Mouse (Mus musculus) kidney, postnatal 36 days (tissue): ENCODE measurements around the gene Mnd1.

ENCODE experiments used
- DNase-seq, 2 experiments: peaks; one replicate each; pipeline ENCODE4 v3.0.0; 2021 to 2022; ENCODE audit warnings: mixed read lengths in 2 of 2

Gene Mnd1

DNA sequence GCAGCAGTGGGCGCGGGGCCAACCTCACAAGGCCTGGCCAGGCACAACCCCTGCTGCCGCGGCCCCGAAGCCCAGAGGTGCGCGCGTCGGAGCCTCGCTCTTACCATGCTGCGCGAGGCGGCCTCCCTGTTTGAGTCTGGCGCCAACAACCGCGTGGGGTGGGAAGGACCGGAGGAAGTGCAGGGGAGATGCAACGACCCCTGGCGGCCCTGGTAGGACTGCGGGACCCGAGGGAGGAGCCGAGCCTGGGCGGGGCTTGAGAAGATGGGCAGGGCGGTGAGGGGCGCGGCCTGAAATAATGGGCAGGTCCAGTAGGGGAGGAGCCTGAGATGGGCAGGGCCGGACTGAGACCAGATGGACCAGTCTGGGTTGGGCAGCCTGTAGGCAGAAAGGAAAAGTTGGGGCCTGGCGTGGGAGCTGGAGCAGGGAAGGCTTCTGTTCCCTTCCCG is at the start of gene Mnd1:
Gene Mnd1, minus strand, starts transcription at position 229 of the 449 bp plus-strand sequence.
- peak; percentile 98 to 99 for DNase-seq

DNA sequence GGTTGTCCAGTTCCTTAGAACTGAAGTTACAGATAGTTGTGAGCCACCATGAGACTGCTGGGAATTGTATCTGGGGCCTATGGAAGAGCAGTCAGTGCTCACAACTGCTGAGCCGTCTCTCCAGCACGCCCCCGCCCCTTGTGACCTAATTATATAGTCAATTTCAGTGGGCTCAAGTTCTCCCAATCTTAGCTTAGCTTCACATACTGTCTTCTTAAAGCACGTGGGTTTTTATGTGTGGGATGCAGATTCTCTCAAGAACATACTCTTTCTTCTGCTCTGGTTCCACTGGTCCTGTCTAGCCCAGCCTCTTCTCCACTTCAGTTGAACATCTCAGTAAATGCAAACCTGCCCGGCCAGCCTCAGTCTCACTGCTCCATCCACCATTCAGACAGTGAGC is 49.1 kb upstream of the Mnd1 start:
- no peak for DNase-seq

DNA sequence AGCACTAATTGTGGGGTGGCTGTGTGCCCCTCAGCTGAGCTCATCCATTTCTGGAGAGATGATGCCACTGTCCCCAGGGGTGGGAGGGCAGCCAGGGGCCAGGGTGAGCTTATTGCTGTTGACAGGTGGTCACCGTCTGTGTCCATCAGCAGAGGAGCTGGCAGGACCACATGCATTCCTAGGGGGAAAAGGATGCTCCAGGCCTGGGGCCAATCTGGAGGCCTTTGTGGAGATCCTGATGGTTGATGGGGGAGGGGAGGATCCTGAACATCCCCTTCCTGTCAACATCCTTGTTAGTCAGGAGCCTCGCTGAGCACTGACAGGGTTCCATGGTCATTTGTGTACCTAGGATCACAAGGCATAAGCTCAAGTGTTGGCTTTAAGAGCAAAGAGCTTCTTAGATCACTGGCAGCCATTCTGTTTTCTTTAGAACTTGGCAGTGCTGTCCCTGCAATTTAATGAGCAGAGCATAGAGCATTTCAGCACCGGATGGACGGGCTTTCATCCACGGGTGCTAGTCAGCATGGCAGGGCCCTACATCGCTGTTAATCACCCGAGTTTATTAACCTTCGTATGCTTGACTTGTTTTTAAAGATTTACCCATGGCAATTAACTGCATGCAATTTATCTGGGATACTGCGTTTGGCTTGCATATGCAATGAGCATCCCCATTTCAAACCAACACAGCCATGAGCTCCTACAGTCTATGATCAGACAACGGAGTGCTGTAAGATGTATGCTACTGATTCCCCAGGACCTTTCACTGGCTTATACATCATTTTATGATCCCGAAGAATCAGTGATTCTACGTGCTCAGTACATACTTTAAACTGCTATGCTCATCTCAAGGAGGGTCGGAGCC is 45.2 kb upstream of the Mnd1 start:
- no peak for DNase-seq

DNA sequence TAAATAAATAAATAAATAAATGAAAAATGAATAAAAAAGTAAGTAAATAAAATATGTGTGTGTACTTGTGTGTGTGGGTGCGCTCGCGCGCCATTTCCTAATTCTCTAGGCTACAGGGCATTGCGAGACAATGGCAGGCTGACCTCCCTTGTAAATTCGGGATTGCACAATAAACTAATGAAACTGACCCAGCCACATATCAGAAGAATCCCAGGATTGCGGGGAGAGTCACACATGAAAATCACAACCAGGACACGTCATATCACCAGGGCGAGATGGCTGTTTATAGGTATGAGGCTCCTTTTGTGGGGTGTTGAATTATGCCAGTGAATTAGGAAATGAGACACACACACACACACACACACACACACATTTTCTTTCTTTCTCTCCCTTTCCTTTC is 43.9 kb upstream of the Mnd1 start:
- DNase-seq: no peak

DNA sequence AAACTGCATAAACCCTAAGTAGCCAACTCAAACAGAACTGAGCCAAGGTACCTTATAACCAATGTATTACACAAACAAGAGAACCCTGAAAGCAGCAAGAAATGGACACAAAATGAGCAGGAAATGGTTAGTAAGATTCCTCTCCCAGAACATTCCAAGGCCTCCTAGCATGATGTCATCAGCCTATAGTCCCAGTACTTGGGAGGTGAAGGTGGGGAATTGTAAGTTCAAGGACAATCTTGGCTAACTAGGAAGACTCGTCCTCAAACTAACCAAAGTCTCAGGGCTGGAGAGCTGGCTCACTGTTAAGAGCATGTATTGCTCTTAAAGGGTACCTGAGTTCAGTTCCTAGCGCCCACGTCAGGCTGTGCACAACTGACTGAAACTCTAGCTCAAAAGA is 42.6 kb upstream of the Mnd1 start:
- no peak for DNase-seq

DNA sequence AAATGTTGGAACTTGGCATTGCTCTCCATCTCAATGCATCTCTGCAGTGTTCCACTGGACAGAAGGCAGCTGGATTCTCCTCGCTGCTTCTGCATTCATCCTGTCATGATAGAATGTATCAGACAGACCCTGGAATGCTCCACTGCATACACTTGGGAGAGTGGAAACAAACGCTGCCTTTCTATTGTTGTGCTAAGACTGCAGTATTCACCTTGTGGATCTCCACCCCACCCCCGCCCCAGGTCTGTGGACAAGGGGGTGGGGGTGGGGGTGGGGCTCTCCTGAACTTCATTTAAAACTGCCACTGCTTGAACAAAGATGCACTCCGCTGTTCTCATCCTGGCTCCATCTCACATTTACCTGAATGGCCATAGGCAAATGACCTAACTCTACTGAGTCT is 38.3 kb upstream of the Mnd1 start:
- DNase-seq: no peak

DNA sequence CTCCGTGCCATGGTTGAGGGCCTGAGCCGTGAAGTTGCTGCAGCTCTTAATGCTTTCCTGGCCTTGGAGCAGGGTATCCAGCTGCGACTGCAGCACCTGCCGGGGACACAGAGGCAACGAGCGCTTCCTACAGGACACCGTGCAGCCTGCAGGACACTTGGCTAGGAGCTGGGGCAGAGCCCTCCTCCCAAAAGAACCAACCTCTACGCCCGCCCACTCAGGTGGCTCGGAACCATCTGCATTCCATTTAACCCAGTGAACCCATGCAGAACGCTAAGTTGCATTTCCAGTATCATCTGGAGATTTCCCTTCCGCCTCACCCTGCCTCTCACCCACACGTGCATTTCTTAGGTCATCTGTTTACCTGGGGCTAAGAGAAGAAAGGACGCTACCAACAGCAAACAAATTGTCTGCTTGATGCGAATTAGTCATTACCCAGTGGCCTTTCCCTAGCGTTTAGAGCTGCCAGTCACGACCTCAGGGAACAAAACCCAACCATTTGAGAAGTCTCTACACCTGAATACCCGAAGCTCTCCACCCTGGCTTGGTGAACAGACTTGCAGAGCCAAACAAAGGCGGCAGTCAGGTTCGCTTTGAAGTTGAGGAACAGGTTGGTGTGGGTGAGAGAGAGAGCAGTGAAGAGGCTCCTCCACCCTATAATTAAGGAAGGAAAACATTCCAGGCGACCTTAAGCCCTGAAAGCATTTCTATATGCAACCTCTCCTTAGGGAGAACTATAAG is 35.7 kb upstream of the Mnd1 start:
- DNase-seq: peak; percentile 13 to 21

DNA sequence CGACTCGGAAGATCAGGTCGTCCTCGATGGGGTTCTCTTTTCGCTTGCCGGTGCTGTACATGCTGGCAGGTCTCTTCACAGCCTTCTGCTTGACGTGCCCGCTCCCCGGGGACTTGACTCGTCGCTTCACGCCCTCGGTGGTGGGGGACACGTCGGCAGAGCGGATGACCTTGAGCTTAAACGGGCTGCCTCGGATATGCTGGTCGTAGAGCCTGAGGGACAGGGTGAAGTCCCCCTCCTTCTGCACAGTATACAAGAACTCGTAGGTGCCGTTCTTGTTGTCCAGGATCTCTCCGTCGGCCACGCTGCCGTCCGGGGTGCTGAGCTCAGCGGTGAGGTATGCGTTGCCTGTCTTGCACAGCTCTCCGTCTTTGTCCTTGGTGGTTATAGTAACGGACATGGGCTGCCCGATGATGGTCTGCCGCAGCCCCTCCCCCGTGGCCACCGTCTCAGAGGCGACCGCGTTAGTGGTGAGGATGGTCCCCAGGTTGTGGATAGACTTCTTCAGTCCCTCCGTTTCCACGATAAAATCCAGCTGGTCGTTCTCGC is 35.0 kb upstream of the Mnd1 start:
- peak in 1 of 2 experiments; percentile 30 for DNase-seq

DNA sequence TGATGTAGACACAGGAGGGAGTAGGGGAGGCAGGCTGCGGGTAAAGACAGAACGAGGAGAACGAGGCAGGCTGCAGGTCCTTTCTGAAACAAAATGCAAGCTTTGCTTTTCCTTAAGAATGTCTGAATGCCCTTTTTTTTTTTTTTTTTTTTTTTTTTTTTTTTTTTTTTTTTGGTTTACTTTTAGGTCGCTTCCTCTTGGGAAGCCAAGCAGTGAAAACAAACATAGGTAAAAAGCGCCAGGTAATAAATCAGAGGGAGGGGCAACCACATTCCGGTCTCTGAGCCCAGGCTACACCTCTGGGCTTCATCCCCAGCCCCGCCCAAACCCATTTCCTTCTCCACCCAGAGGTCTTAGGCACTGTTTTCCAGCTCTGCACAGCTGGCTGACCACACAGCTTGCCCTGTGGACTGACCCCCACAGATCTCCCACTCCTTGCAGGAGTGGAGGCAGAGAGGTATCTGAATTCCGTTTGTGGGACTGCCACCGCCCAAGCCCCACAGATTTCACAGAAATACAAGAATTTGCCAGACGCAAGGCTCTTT is 34.1 kb upstream of the Mnd1 start:
- DNase-seq: peak; percentile 37 to 49

DNA sequence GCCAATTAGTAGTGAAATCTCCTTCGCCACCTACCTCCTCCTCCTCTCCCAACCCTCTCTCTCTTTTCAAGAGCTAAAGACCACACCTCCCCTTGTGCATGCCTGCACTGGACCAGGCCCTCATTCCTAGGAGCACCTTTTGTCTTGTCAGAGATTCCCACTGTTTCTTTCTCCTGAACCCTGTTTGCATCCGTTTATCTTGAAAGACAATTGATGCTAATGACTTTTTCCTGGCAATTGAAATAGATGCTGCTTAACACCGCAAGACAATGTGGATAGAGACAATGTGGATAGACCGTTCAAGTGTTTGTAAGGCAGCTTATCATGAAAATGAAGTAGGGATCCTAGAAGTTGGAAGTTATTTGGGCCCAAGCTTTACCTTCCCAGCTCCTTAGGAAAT is 26.1 kb upstream of the Mnd1 start:
- no peak for DNase-seq

DNA sequence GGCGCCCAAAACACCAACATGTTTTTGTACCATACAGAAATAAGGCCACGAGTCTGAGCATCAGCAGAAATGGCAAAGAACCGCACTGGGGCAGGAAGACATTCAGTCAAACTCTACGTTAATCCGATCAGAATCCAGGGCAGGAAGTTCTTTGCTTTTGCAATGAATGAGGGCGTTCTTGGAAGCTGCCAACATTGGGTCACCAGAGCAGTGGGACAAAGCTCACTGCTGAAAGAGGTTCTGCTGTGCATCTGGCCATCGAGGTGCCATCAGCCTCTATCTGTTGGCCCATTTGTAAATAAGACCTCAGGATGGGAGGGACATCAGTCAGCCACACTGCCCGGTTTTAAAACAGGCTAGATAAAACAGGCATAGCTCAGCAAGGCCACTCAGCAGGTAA is 25.5 kb upstream of the Mnd1 start:
- peak in 1 of 2 experiments; percentile 16 for DNase-seq

DNA sequence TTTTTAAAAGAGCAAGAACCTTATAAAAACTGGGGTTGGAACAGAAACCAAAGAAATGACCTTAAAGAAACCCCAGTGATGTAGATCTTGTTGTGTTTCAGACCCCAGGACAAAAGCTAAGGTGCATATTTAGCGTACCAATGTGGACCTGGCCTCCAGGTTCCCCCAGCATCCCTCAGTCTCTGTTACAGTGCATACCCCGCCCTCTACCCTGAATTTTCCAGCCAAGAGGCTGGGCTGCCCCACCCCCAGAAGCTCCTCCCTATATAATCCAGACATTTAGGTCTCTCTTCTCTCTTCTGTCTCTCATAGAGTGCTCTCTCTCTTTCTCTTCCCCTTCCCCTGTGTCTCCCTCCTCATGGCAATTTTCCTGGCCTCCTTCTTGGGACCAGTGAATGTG is 24.7 kb upstream of the Mnd1 start:
- no peak for DNase-seq

DNA sequence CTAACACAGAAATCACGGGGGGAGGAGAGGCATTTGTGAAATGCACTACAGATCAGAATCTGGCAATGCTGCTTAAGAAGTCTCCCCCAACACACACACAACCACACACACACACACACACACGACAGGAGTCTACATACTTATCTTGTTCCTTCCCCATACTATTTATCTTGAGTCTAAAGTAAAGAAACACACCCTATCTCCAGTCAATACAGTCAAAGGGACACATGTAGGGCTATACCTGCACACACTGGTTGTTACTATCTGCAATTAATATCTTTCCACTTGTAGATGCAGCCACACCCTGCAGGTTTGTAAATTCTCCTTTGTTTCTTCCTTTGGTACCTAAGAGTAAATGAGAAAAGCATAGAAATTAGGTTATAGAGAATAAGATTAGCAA is 22.2 kb upstream of the Mnd1 start:
- DNase-seq: no peak

DNA sequence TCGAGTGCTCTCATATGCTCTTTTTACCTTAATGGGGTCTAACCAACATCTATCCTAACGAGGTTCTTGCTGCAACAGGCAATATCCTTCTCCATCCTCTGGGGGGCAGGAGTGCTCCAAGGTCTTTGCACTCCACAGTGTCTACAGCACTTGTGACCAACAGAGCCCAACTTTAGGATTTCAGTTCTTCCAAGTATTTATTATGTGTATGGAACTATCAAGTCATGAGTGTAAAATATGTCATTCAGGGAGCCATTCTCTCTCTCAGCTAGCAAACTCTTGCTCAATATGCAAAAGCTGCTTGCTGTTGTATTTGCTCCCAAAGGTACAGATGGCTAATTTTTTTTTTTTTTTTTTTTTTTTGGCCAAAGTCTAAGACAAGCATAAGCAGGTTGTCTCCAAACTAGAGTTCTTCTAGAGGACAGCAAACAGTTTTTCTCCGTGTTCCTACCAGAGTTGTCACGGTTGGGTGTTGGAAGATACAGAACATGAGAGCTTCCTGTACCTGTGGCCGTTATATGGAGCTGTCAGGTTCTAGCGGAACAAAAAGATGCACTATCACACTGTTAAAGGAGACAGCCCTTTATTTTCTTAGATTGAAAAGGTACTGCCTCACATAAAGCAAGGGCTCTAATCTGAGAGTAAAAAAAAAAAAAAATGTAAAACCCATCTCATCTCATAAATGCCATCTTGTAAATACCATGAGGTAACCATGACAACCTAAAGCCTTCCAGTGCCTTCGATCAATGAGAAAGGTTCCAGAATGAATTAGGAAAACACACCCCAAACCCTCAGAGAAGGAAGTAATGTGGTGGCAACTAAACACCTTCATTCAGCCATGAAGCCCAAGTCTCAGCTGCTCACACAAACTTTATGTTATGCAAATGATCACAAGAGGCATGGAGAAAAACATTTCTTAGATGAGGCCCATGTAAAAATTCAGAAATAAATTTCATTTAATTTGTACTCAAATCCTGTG is 20.0 kb upstream of the Mnd1 start:
- peak; percentile 80 to 90 for DNase-seq

DNA sequence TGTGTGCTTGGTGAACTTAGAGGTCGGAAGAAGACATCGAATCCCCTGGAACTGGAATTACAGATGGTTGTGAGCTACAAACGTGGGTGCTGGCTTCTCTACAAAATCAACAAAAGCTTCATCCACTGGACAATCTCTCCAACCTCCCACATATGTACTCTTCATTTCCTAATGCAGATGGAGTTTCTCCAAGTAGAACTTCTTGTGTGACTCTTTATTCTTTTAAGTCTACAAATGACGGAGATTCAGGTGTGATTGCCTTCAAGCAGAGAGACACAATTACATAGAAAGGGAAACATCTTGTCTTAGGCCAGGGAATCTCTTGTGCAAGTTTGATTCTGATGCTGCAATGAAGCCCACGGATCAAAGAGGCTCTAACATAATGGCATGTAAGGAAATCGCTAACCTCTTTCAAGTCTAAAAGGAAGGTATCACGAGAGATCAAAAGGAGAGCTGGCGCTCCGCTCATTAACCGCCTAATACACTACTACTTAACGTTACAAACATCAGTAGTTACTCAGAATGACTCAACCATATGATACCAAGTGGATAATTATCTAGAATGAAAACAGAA is 18.1 kb upstream of the Mnd1 start, which contains the start of gene Gm6525:
Gene Gm6525, plus strand, starts transcription at position 524 of the 574 bp plus-strand sequence.
- DNase-seq: no peak

DNA sequence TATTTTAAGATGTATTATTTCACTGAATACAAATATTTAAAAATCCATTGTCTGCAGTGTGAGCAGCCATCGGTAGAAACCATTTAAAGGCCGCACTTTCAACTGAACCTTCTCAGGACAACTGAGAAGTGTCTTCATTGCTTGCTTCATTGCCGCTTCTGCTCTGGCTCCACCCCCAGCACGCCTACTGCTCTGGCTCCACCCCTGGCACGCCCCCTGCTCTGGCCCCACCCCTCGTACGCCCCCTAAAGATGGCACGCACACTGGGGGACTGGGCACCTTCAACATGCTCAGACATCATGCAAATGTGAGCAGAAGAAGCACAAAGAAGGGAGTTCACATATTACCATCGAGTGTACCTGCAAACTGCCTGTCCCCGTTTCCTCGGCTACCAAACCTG is 16.8 kb upstream of the Mnd1 start:
- DNase-seq: no peak

DNA sequence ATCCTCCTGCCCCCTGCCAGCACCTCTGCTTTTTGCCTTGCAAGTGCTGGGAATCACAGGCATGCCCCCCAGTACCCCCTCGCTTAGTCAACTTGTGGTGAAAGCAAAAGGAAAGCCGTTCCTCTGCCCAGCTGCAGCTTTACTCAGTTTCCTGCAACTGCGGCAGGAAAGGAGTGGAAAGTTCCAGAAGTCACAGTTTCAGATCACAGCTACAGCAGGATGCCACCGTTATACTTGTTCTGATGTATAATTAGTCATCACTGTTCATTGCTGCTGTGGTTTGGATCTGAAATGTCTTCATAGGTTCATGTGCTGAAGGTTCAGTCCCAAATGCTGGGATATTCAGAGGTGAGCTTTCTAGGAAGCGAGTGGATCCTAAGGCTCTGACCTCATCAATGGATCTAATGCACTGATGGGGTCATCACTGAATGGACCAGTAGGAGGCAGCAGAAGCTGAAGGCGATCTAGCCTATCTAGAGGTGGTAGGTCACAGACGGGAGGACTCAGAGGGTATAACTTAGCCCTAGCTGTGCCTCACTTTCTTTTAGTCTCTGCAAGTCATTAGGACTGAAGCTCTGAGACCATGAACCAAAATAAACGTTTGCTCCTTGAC is 13.9 kb upstream of the Mnd1 start:
- DNase-seq: no peak

DNA sequence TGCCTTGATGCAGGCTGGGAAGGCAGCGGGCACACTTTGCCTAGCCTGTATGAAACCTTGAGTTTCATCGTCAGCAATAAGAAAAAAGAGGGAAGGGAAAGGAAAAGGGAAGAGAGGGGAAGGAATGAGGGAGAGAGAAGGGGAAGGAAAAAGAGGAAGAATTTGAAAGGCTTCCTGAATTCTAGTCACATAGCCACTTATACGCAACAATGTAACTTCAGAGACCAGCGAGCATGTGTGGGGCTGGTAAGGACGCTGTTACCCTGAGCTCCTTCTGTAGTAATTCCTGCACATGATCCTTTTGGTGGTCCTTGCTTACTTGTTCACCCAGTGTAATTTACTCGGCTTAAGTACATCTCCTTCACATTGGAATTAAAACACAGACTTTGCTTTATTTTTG is 13.4 kb upstream of the Mnd1 start:
- DNase-seq: no peak

DNA sequence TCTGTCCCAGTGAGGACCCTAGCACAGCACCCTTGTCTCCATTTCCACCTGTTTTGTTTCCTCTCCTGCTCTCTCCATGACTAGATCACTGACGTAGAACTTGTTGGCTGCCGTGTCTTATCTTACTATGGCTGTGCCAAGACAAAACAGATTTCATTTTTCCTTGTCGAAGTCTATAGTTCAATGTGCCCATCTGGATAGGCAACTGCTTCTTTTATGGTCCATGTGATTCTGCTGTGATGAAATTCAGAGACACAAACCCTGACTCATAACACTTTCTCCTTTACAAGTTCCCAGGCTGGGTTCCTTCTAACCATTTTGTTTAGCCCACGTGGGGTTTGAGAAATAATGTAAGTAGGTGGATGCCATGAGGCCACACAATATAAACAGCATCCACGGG is 10.5 kb upstream of the Mnd1 start:
- DNase-seq: no peak

DNA sequence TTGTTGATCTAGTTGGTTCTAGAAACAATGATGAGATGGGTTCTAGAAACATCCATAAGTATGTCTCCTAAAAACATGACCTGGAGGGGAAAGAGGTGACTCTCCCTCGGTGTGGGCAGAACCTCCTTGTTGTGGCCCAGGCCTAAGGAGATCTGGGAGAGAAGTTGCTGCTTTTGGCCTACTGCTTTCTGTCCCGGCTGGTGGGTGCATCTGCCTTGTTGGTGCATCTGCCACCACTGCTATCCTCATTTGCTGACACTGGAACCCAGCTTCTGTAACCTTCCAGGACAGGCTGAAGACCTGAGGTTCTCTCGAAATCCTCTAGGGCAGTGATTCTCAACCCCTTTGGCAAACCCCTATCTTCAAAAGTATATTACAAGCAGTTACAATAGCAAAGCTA is 9.8 kb upstream of the Mnd1 start:
- DNase-seq: no peak
